Mouse (Mus musculus) forebrain, postnatal 0 days (tissue): Measurements from ENCODE around the gene Fndc5. TPM values are rescaled to one million over a fixed set of nuclear protein-coding genes. Genes with fewer than 3 reads are reported as not detected.

Experiments used
- ATAC-seq: fragments of 200-750 bp; cut with Nextera tagmentation; 2 replicates; pipeline ENCODE4 v1.8.0; 2017; ENCODE audit warnings: mild to moderate bottlenecking, moderate library complexity
- DNase-seq: peaks from one replicate; pipeline ENCODE4 v3.0.0-alpha.2; 2015
- H3K27ac ChIP-seq: fragments of 300-500 bp; sonication (generic); 2 replicates; pipeline ENCODE4 v1.5.1; 2014; ENCODE audit warnings: low read depth, mild to moderate bottlenecking, antibody characterized with exemption, low read length, moderate library complexity, mixed read lengths
- H3K27me3 ChIP-seq: fragments of 300-500 bp; sonication (generic); 2 replicates; pipeline ENCODE4 v1.6.1; 2014; ENCODE audit warnings: mild to moderate bottlenecking, low read length, mixed read lengths; ENCODE audit not compliant: insufficient read depth
- H3K36me3 ChIP-seq: fragments of 300-500 bp; sonication (generic); 2 replicates; pipeline ENCODE4 v1.6.1; 2014; ENCODE audit warnings: mild to moderate bottlenecking, moderate library complexity; ENCODE audit not compliant: insufficient read depth
- H3K4me1 ChIP-seq: fragments of 300-500 bp; sonication (generic); 2 replicates; pipeline ENCODE4 v1.6.1; 2014; ENCODE audit warnings: antibody characterized with exemption; ENCODE audit not compliant: insufficient read depth
- H3K4me2 ChIP-seq: fragments of 300-500 bp; sonication (generic); 2 replicates; pipeline ENCODE4 v1.6.1; 2014; ENCODE audit warnings: low read depth, mild to moderate bottlenecking, moderate library complexity
- H3K4me3 ChIP-seq: fragments of 300-500 bp; sonication (generic); 2 replicates; pipeline ENCODE4 v1.5.1; 2014; ENCODE audit warnings: low read depth, low read length, mixed read lengths
- H3K9ac ChIP-seq: fragments of 300-500 bp; sonication (generic); 2 replicates; pipeline ENCODE4 v1.6.1; 2014; ENCODE audit warnings: mild to moderate bottlenecking
- H3K9me3 ChIP-seq: fragments of 300-500 bp; sonication (generic); 2 replicates; pipeline ENCODE4 v1.6.1; 2016; ENCODE audit warnings: low read length
- CTCF ChIP-seq: sonication (generic); IDR thresholded peaks from 2 replicates; pipeline ENCODE4 v1.5.1; 2016; ENCODE audit warnings: antibody characterized with exemption, control low read depth, low read depth
- WGBS: fragments of 180-500 bp; shearing (Covaris S2); extraction: QIAGEN DNeasy Blood & Tissue Kit; methylation state at CpG from one replicate; pipeline ENCODE4 v1.1.7; 2014; 5-methylcytosine and 5-hydroxymethylcytosine counted together
- polyA plus RNA-seq: library from polyadenylated mRNA; unstranded; fragments of >200 nt; fragmentation: Nextera tagmentation; extraction: Ambion mirVana; gene quantifications from 2 replicates; pipeline ENCODE4 v1.2.1, GENCODE M21; 2015
- total RNA-seq: library from RNA; depleted of rRNA; stranded (reverse); fragments of >200 nt; gene quantifications from 2 replicates; pipeline ENCODE4 v1.2.3, GENCODE M21; 2014

Fndc5 gene
- total and polyA plus RNA-seq, 2 experiments from 2014 or later: 8.3 to 10.3 TPM

DNA sequence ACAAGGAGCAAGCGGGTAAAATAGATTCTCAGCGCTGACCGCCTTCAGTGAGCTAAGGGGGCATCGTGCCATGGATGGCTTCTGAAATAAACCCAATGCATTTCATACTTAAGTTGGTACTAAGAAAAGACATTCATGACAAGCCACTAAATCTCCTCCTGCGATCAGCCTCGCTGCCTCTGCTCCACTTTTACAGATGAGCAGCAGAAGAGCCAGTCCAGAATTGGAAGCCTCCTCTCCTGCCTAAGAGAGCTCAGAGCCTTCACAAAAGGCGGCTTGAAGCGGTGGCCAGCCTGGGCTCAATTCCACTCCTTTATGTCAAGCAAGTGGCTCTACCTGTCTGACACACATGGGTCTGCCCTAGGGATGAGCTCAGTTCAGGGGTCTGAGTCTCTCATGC lies 20.1 kb upstream of the Fndc5 start:
- no peak for ATAC-seq
- no peak overlapping the region for H3K9ac ChIP-seq
- 95% methylated on average over 8 of the region's 8 CpGs for WGBS
- no peak for TF ChIP-seq CTCF
- no peak for DNase-seq
- 0 out of 2 replicates have a peak, but pooled peaks cover 3% of the 10 kb centered on the region for H3K4me1 ChIP-seq
- no peak overlapping the region for H3K4me3 ChIP-seq
- no peak overlapping the region for H3K27ac ChIP-seq
- 0 out of 2 replicates have a peak, but pooled peaks cover 3% of the 10 kb centered on the region for H3K27me3 ChIP-seq
- H3K36me3 ChIP-seq: 0 out of 2 replicates have a peak, but pooled peaks cover 3% of the 10 kb centered on the region
- H3K9me3 ChIP-seq: no peaks in the 10 kb centered on the region
- no peak overlapping the region for H3K4me2 ChIP-seq

DNA sequence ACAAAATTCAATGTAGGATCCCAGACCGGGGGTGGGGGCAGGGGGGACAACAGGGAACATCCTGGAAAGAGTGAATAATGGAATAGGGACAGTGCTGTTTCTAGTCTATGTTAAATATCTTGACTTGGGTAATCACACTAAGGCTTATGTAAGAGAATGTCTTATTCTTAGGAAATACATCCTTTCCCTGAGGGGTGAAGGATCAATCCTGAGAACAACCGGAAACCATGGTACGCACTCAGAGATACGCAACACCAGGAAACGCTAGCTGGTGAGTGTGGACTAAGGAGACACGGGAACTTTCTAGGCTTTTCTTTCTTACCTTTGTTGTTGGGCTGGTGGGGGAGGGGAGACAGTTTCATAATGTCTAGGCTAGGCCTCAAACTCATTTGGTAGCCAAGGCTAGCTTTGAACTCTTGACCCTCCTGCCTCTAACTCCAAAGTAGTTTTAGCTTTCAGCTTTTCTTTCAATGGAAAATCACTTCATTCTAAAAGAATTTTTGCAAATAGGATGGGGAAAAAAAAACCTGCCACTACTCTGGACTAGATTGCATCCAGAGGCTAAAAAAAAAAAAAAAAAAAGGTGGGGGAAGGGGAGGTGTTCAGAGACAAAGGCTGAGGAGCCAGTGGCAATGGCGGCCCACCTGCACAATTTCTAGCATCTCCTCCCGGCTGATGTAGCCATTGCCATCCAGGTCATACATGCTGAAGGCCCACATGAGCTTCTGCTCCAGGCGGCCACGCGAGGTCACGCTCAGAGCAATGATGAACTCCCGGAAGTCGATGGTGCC lies 18.9 kb upstream of the Fndc5 start:
- H3K36me3 ChIP-seq: 0 out of 2 replicates have a peak, but pooled peaks cover 3% of the 10 kb centered on the region
- DNase-seq (no peak), ATAC-seq (no peak)
- no peak overlapping the region for H3K27ac ChIP-seq
- H3K27me3 ChIP-seq: 0 out of 2 replicates have a peak, but pooled peaks cover 3% of the 10 kb centered on the region
- WGBS: 87% methylated on average over 14 of the region's 14 CpGs
- H3K9ac ChIP-seq: no peak overlapping the region
- H3K4me1 ChIP-seq: peaks cover 9% of the 10 kb centered on the region; the same call in 1 of the 2 replicates
- TF ChIP-seq CTCF: no peak
- no peaks in the 10 kb centered on the region for H3K9me3 ChIP-seq
- no peak overlapping the region for H3K4me3 ChIP-seq
- H3K4me2 ChIP-seq: no peak overlapping the region

DNA sequence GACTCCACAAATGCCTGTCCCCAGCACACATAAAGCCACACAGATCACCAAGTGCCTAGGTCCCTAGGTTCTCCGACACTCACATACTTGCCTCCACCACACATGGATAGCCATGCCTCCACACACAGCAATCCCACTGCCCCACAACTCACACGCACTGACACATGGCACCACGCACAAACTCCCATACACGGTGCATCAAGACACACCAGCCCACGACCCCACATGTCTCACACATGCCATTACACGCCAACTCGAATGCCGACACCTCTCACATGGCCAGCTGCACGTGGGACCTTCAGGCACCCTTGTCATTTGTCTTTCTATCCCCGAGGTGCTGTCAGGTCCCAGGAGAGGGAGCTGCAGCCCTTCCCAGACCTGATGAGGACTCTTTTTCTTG lies 17.1 kb upstream of the Fndc5 start:
- no peak for ATAC-seq

DNA sequence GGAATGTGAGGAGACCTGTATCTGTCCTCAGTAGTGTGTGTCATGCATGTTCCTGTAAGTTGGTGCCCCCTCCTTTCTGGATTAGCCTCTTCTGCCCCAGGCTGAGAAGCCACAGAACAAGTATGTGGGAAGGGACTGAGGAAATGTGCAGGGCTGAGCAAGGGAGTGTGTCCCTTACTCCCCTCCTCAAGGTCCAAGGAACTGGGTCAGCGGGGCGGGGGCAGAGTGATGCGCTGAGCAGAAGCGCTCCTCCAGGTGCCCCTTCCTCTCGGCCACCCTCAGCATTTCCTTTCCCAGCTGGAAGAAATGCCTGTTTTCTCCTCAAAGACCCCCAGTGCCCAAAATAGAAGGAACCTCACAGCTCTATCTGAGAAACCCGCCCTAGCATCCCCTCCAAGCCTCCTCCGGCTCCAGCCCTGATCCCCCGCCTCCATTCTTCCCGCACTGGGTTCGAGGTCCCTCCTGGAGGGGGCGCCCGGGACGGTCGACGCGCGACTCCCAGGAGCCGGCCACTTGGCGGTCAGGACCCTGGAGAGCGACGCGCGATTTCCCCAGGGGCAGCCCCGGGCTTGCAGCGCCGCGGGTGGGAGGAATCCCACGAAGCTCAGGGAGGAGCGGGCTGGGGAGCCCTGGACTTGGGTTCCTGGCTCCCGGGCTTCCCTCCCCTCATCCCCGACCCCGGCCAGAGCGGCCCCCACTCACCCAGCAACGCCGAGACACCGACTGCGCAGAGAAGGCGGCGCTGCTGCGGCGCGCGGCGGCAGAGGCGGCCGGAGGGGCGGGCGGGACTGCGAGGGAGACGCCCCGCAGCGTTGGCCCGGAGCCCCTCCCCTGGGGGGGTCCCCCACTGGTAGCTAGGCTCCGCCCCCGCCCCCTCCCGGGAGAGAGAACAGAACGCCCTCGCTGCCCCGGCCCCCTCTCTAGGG lies 16.0 kb upstream of the Fndc5 start:
- Histone ChIP-seq H3K9me3 (no peaks in the 10 kb centered on the region), H3K9ac (peak overlapping the region; percentile 80), H3K4me3 (peak overlapping the region; percentile 59), H3K27me3 (0 out of 2 replicates have a peak, but pooled peaks cover 3% of the 10 kb centered on the region), H3K4me1 (peaks cover 13% of the 10 kb centered on the region), H3K4me2 (peak overlapping the region; percentile 91), H3K27ac (peak overlapping the region; percentile 67), H3K36me3 (no peaks in the 10 kb centered on the region)
- 2% methylated on average over 45 of the region's 59 CpGs for WGBS
- TF ChIP-seq CTCF: peak; percentile 45
- DNase-seq (peak; percentile 75), ATAC-seq (peak; percentile 56)

More for the DNA sequence above, 17.1 kb upstream of the Fndc5 start:
- no peak overlapping the region for H3K27ac ChIP-seq
- 69% methylated on average over 10 of the region's 10 CpGs for WGBS
- no peaks in the 10 kb centered on the region for H3K9me3 ChIP-seq
- no peak for TF ChIP-seq CTCF
- H3K27me3 ChIP-seq: 0 out of 2 replicates have a peak, but pooled peaks cover 3% of the 10 kb centered on the region
- peak overlapping the region; percentile 91 for H3K4me2 ChIP-seq
- DNase-seq: no peak
- H3K4me3 ChIP-seq: peak overlapping the region; percentile 59; the same call in 1 of the 2 replicates
- H3K9ac ChIP-seq: no peak overlapping the region
- H3K4me1 ChIP-seq: peaks cover 9% of the 10 kb centered on the region
- H3K36me3 ChIP-seq: no peaks in the 10 kb centered on the region

DNA sequence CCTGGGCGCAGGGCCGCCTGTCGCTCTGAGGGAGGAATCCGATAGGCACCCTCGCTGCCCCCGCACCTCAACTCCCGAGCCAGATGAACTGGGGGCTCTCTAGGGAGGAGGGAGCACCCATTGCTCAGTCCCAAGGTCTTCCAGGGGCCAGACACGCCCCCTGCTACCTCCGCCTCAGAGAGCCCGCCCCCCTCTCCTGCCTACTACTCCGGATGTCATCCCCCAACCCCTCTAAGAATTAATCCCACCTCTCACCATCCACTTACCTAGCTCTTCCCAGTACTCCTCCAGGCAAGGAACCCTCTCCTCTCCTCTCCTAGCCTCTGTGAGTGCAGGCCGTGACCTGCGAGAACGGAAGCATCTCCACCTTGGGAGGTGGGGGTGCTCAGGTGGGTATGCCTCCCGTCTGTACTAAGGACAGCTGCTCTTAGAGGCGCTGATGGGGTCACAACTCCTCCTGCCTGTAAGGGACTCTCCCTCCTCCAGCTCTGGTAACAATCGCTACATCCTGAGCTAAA lies 15.2 kb upstream of the Fndc5 start, which contains the start of gene Hpca:
Hpca (minus strand) TSS at position 468 of the 518 bp plus-strand sequence.
- H3K27ac ChIP-seq: peak within 1 kb of the TSS; percentile 67
- H3K36me3 ChIP-seq: no peaks in the 10 kb centered on the region
- DNase-seq (peak; percentile 50), ATAC-seq (peak; percentile 58)
- no peak for TF ChIP-seq CTCF
- H3K9me3 ChIP-seq: no peaks in the 10 kb centered on the region
- peak within 1 kb of the TSS; percentile 59 for H3K4me3 ChIP-seq
- peaks cover 13% of the 10 kb centered on the region for H3K4me1 ChIP-seq
- 0 out of 2 replicates have a peak, but pooled peaks cover 3% of the 10 kb centered on the region for H3K27me3 ChIP-seq
- H3K9ac ChIP-seq: peak within 1 kb of the TSS; percentile 80
- peak within 1 kb of the TSS; percentile 91 for H3K4me2 ChIP-seq
- 2% methylated on average over 17 of the region's 17 CpGs for WGBS

DNA sequence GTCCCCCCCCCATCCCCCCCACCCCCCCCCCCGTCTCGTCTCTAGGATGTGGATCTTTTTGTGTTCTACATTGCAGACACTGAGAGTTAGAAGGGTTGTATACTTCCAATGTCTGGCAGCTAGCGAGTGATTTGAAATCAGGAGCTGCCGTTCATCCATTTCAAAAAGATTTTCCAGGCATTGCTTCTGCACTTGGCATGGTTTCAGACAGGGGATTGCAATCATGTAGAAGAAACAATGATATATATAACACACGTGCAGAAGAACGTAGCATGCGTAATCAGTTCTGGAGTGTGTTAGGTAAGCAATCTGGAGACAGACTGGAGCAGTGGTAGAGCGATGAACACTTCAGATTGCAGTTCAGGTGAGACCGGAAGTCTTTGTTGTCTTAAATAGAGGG lies 14.7 kb upstream of the Fndc5 start:
- DNase-seq: peak; percentile 62
- Histone ChIP-seq H3K36me3 (no peaks in the 10 kb centered on the region), H3K27ac (peak overlapping the region; percentile 67; the same call in 1 of the 2 replicates), H3K4me1 (peaks cover 13% of the 10 kb centered on the region), H3K4me3 (peak overlapping the region; percentile 59; the same call in 1 of the 2 replicates), H3K27me3 (0 out of 2 replicates have a peak, but pooled peaks cover 3% of the 10 kb centered on the region), H3K4me2 (peak overlapping the region; percentile 91), H3K9me3 (no peaks in the 10 kb centered on the region), H3K9ac (no peak overlapping the region)
- WGBS: 22% methylated on average over 9 of the region's 9 CpGs
- TF ChIP-seq CTCF: no peak
- no peak for ATAC-seq
